Mouse (Mus musculus) cerebellum, adult 2 months (tissue): Measurements from ENCODE around the gene Camk1.

Experiments used
- CTCF ChIP-seq: fragments of 200-500 bp; IDR thresholded peaks from 2 replicates; pipeline ENCODE4 v1.5.1; 2011; ENCODE audit warnings: low read depth, mild to moderate bottlenecking, control low read depth, low read length, moderate library complexity, borderline replicate concordance; ENCODE audit not compliant: insufficient read depth
- POLR2A ChIP-seq: fragments of 200-500 bp; IDR thresholded peaks from 2 replicates; pipeline ENCODE4 v1.6.1; 2011; ENCODE audit warnings: low read length, control low read depth, borderline replicate concordance; ENCODE audit not compliant: insufficient read depth

- TF ChIP-seq CTCF (no peak), POLR2A (no peak)
Measured at GRCm38 (mm10) chr6:113351653-113352052, 7.9 kb upstream of the Camk1 start.
